Mouse (Mus musculus): ENCODE data around the gene Txn2. TPM values are rescaled to one million over a fixed set of nuclear protein-coding genes. Genes with fewer than 3 reads are reported as not detected.

The Txn2 gene
- polyA plus RNA-seq, 1 experiment from 2014 or later = 106 TPM

DNA sequence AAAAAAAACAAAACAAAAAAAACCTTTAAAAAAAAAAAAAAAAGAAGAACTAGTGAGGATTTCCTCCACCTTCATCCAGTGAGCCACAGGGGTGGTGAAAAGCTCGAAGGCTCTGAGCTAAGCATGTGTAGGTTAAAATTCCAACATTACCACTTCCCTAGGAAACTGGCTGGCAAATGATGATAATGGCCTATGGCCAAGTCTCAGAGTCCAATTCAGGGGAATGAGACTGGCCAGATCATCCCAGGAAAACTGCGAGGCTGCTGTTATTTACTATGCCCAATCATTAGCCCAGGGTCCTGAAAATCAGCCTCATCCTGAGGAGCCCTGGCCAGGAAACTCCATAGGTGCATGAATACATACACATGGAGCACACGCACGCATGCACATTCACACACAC, 42.9 kb downstream of the Txn2 start:
- 74% methylated on average over 2 of the region's 4 CpGs for WGBS (ENCODE audit: missing documents)
- Histone ChIP-seq H3K27ac (no peak overlapping the region), H3K79me2 (ENCODE audit: inconsistent target) (no peaks in the 10 kb centered on the region), H3K4me3 (ENCODE audit: inconsistent target) (no peak overlapping the region), H3K36me3 (ENCODE audit: inconsistent target) (no peaks in the 10 kb centered on the region)

DNA sequence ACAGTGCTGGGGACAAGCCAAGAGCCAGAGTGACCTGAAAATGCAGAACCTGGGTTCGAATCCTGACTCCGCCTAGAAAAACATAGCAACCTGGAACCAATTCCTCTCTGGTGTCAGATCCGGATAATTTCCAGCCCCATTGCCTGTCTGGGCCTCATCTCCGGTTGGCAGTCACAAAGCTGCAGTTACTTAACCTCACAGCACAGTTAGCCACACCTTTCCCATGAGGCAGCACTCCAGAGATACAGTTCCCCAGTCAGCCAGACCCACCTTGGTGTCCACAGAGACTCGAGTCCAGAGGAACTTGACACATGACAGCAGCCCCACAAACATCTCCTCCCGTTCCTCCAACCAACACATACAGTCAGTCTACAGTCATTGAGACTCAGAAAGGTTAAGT, 43.6 kb downstream of the Txn2 start:
- H3K79me2 ChIP-seq (ENCODE audit: inconsistent target) = no peaks in the 10 kb centered on the region
- WGBS (ENCODE audit: missing documents) = 77% methylated on average over 6 of the region's 6 CpGs
- H3K36me3 ChIP-seq (ENCODE audit: inconsistent target) = no peaks in the 10 kb centered on the region
- no peak overlapping the region for H3K27ac ChIP-seq
- H3K4me3 ChIP-seq (ENCODE audit: inconsistent target) = no peak overlapping the region

DNA sequence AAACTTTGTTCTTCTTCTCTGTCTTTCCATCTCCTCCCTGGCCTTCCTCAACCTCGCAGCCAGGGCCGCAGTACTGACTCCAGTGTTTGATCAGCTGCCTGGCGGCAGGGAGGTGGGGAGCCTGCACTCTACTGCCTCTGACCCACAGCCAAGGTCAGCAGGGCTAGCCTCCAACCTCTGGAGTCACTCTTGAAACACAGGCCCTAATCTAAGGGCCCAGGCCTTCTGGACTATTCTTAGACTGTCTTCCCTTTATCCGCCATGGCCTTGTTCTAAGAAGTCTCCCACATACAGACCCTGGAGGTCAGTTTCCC, 45.2 kb downstream of the Txn2 start:
- 100% methylated on average over 4 of the region's 4 CpGs for WGBS (ENCODE audit: missing documents)
- Histone ChIP-seq H3K36me3 (ENCODE audit: inconsistent target) (no peaks in the 10 kb centered on the region), H3K27ac (no peak overlapping the region), H3K4me3 (ENCODE audit: inconsistent target) (no peak overlapping the region), H3K79me2 (ENCODE audit: inconsistent target) (no peaks in the 10 kb centered on the region)

DNA sequence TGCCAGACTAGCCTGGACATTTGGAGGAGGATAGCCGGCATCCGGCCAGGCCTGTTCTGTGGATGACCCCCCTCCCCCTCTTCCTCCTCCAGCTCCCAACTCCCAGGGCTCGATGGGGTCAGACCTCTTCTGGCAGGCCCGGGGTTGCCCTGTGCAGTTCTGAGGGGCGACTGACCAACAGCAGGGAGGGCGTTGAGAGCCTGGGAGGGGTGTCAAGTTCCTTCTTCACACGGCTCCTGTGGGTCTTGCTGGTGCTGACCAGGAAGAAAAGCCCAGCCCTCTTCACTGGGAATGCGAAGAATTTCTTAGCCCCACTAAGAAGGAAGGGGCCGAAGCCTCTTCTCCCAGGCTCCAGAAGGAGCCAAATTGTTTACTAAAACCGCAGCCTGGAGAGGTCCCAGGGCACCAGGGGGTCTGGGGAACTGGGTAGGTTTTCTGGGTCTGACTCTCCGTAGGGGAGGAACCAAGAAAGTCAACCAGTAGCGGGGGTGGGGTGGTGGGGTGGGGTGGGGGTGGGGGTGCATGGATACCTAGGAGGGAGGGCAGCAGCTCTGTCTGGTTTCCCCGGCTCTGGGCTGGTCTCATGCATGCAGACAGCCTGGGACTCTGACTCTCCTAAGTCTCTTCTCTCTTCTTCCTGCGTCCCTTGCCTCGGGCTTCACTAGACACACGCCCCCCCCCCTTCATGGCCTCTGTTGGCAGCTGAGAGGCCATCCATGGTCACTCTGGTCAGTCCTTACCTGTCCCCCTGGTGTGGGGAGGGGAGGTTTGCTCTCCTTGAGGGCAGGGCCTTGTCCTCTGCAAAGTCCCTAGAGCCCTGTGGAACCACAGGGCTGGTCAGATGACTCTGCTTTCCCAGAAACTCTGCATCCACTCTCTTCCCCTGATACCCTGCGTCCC, 45.8 kb downstream of the Txn2 start:
- no peaks in the 10 kb centered on the region for H3K36me3 ChIP-seq (ENCODE audit: inconsistent target)
- H3K79me2 ChIP-seq (ENCODE audit: inconsistent target) = no peaks in the 10 kb centered on the region
- 77% methylated on average over 12 of the region's 17 CpGs for WGBS (ENCODE audit: missing documents)
- no peak overlapping the region for H3K4me3 ChIP-seq (ENCODE audit: inconsistent target)
- H3K27ac ChIP-seq = no peak overlapping the region

DNA sequence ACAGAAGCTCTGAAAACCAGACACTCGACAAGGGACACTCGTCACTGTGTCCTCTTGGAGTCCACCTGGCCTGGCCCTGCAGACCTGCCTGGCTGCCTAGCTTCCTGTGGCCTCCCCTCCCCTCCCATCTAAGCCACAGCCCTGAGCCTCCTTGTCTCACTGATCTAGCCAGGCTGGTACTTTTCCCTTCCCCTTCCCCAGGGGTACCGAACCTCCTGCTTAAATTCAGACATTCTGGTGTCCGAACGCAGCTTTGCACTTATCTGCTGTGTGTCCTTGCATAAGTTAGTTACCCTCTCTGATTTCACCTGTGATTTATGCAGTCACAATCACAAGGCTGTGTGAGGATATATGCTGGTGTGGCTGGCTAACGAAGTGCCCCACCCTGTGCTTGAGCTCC, 46.5 kb downstream of the Txn2 start:
- no peak overlapping the region for H3K27ac ChIP-seq
- no peaks in the 10 kb centered on the region for H3K79me2 ChIP-seq (ENCODE audit: inconsistent target)
- no peaks in the 10 kb centered on the region for H3K36me3 ChIP-seq (ENCODE audit: inconsistent target)
- WGBS (ENCODE audit: missing documents) = 91% methylated on average over 6 of the region's 6 CpGs
- no peak overlapping the region for H3K4me3 ChIP-seq (ENCODE audit: inconsistent target)

DNA sequence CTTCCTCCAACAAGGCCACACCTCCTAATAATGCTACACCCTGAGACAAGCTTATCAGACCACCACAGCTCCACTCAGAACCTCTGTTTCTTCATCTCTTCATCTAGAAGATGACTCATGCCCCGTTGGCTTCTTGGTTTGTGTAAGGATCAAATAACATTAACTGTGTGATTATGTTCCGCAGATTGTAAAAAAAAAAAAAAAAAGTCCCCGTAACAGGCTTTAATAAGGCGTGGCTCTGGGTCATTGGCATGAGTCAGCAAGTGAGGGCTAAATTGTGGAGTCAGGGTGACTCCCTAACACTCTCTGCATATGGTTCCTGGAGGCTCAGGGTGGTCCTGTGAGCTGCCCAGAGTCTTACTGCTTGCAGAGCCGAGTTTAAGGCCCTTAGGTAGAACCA, 47.1 kb downstream of the Txn2 start:
- 14% methylated on average over 4 of the region's 5 CpGs for WGBS (ENCODE audit: missing documents)
- no peaks in the 10 kb centered on the region for H3K79me2 ChIP-seq (ENCODE audit: inconsistent target)
- H3K36me3 ChIP-seq (ENCODE audit: inconsistent target) = no peaks in the 10 kb centered on the region
- no peak overlapping the region for H3K27ac ChIP-seq
- no peak overlapping the region for H3K4me3 ChIP-seq (ENCODE audit: inconsistent target)

- H3K79me2 ChIP-seq (ENCODE audit: inconsistent target) = no peaks in the 10 kb centered on the region
- no peaks in the 10 kb centered on the region for H3K36me3 ChIP-seq (ENCODE audit: inconsistent target)
- no peak overlapping the region for H3K4me3 ChIP-seq (ENCODE audit: inconsistent target)
- WGBS (ENCODE audit: missing documents) = 54% methylated on average over 5 of the region's 5 CpGs
- no peak overlapping the region for H3K27ac ChIP-seq
These were observed 48.1 kb downstream of the Txn2 start for GRCm38 (mm10) chr15:77880738-77881137.

GRCm38 (mm10) chr15:77879756-77880155, 49.0 kb downstream of the Txn2 start:
- no peaks in the 10 kb centered on the region for H3K79me2 ChIP-seq (ENCODE audit: inconsistent target)
- H3K36me3 ChIP-seq (ENCODE audit: inconsistent target) = no peaks in the 10 kb centered on the region
- no peak overlapping the region for H3K27ac ChIP-seq
- H3K4me3 ChIP-seq (ENCODE audit: inconsistent target) = no peak overlapping the region
- WGBS (ENCODE audit: missing documents) = 96% methylated on average over 3 of the region's 3 CpGs

DNA sequence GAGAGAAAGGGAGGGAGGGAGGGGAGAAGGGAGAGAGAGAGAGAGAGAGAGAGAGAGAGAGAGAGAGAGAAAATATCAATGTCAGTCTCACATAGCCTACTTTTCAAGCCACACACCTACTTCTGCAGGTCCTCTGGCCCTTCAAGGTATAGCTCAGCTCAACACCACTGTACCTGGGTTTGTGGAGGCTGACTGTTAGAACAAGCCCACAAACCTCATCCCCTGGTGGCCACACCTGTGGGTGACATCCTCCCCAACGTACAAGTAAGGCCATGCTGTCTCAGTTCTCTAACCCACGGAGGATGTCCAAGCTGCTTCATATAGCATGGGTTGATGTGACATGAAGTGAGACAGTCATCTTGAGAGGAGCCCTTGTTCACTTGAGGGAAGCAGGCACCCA, 51.6 kb downstream of the Txn2 start:
- no peak overlapping the region for H3K4me3 ChIP-seq (ENCODE audit: inconsistent target)
- H3K36me3 ChIP-seq (ENCODE audit: inconsistent target) = no peaks in the 10 kb centered on the region
- H3K79me2 ChIP-seq (ENCODE audit: inconsistent target) = no peaks in the 10 kb centered on the region
- WGBS (ENCODE audit: missing documents) = 84% methylated on average over 2 of the region's 2 CpGs
- H3K27ac ChIP-seq = no peak overlapping the region

GRCm38 (mm10) chr15:77876716-77877115, 52.1 kb downstream of the Txn2 start:
- 79% methylated on average over 3 of the region's 3 CpGs for WGBS (ENCODE audit: missing documents)
- no peaks in the 10 kb centered on the region for H3K79me2 ChIP-seq (ENCODE audit: inconsistent target)
- H3K27ac ChIP-seq = no peak overlapping the region
- H3K4me3 ChIP-seq (ENCODE audit: inconsistent target) = no peak overlapping the region
- no peaks in the 10 kb centered on the region for H3K36me3 ChIP-seq (ENCODE audit: inconsistent target)

- Histone ChIP-seq H3K36me3 (ENCODE audit: inconsistent target) (no peaks in the 10 kb centered on the region), H3K27ac (no peak overlapping the region), H3K79me2 (ENCODE audit: inconsistent target) (no peaks in the 10 kb centered on the region), H3K4me3 (ENCODE audit: inconsistent target) (no peak overlapping the region)
- 93% methylated on average over 6 of the region's 6 CpGs for WGBS (ENCODE audit: missing documents)
These were observed 52.9 kb downstream of the Txn2 start for GRCm38 (mm10) chr15:77875953-77876352.

DNA sequence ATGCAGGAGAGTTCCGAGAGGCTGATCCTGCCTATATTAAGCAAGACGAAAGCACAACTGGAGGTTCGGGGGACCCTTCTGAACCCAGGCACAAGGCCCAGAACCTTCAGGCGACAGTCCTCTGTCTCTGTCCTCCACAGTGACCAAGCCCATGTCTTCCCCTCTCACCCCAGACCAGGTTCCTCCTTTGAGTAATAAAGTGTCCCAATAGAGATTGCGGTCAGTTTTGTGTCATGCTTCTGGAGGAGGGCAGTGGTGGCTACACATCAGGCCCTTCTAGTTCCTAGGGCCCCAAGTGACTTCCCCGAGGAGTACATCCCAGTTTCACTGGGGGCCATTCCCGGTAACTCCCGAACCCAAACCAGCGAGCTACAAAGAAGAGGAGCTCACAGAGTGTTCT, 54.0 kb downstream of the Txn2 start:
- 55% methylated on average over 9 of the region's 9 CpGs for WGBS (ENCODE audit: missing documents)
- no peaks in the 10 kb centered on the region for H3K79me2 ChIP-seq (ENCODE audit: inconsistent target)
- no peak overlapping the region for H3K4me3 ChIP-seq (ENCODE audit: inconsistent target)
- no peaks in the 10 kb centered on the region for H3K36me3 ChIP-seq (ENCODE audit: inconsistent target)
- H3K27ac ChIP-seq = no peak overlapping the region

- H3K36me3 ChIP-seq (ENCODE audit: inconsistent target) = no peaks in the 10 kb centered on the region
- no peaks in the 10 kb centered on the region for H3K79me2 ChIP-seq (ENCODE audit: inconsistent target)
- no peak overlapping the region for H3K4me3 ChIP-seq (ENCODE audit: inconsistent target)
- H3K27ac ChIP-seq = no peak overlapping the region
- WGBS (ENCODE audit: missing documents) = 63% methylated on average over 4 of the region's 4 CpGs
These were observed 54.5 kb downstream of the Txn2 start for GRCm38 (mm10) chr15:77874310-77874709.

DNA sequence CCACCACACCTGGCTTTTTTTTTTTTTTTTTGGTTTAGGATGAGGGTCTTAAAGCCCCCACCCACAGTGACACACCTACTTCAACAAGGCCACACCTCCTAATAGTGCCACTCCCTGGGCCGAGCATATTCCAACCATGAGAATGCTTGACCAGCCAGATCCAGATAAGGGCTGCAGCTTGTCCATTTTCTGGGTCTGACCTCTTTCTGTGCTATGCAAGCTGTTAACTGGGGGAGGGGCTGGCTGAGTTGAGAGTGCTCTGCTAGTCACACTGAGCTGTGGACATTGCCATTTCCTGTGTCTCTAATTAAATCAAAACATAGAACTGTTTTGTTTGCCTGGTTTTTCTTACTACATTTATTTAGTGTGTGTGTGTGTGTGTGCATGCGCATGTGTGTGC, 55.2 kb downstream of the Txn2 start:
- Histone ChIP-seq H3K79me2 (ENCODE audit: inconsistent target) (no peaks in the 10 kb centered on the region), H3K27ac (no peak overlapping the region), H3K36me3 (ENCODE audit: inconsistent target) (no peaks in the 10 kb centered on the region), H3K4me3 (ENCODE audit: inconsistent target) (no peak overlapping the region)
- 90% methylated on average over 2 of the region's 2 CpGs for WGBS (ENCODE audit: missing documents)

DNA sequence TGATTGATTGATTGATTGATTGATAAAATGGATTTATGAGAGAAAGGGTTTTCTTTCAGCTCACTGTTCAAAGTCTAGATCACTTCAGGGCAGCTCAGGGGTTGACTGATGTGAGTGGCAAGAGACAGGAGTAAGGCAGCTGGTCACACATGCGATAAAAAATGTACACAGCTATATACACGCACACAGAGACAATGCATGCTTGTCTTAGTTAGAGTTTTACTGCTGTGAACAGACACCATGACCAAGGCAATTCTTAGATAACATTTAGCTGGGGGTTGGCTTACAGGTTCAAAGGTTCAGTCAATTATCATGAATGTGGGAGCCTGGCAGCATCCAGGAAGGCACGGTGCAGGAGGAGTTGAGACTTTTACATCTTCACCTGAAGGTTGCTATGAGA, 55.8 kb downstream of the Txn2 start:
- H3K36me3 ChIP-seq (ENCODE audit: inconsistent target) = no peaks in the 10 kb centered on the region
- H3K4me3 ChIP-seq (ENCODE audit: inconsistent target) = no peak overlapping the region
- H3K79me2 ChIP-seq (ENCODE audit: inconsistent target) = no peaks in the 10 kb centered on the region
- 95% methylated on average over 3 of the region's 3 CpGs for WGBS (ENCODE audit: missing documents)
- H3K27ac ChIP-seq = no peak overlapping the region

DNA sequence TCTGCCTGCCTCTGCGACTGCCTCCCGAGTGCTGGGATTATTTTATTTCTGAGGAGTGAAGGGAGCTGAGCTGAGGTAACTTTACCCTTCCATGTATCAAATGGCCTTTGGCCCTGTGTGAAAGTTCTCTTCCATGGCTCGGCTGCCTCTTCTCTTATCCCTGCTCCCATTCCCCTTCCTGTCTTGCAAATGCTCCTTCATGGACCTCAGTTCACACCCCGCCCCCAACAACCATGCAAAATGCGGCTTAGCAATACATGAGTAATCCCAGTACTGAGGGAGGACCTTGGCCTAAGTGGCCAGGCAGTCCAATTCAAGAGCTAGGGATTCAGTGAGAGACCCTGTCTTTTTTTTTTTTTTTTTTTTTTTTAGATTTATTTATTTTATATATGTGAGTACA, 60.5 kb downstream of the Txn2 start:
- Histone ChIP-seq H3K36me3 (ENCODE audit: inconsistent target) (no peaks in the 10 kb centered on the region), H3K4me3 (ENCODE audit: inconsistent target) (no peak overlapping the region), H3K79me2 (ENCODE audit: inconsistent target) (no peaks in the 10 kb centered on the region), H3K27ac (no peak overlapping the region)
- 95% methylated on average over 5 of the region's 5 CpGs for WGBS (ENCODE audit: missing documents)

Data from macrophage (primary cell).